Mouse (Mus musculus): Measurements from ENCODE around the gene Spag17.

DNA sequence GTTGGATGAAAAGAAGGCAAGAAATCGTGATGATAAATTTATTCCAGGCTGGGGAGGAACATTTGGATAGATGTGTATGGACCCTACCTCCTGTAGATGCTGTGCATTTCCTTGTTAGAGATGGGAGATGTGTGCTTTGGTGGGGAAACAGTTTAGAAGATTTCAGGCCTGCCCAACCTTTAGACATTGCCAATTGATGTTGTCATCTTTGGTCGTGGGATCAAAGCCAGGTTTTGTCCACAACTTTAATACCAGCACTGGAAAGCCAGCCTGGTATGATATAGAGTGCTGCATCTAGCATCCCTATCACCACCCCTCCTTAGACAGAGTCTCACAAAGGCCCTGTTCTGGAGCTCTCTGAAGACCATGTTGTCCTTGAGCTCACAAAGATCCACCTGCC is 278.4 kb downstream of the Spag17 start:
- TF ChIP-seq CTCF (IDR thresholded peaks at IDR 0.05; ENCODE audit: insufficient read depth, low read depth, low read length) (no peak), POLR2A (IDR thresholded peaks at IDR 0.05; ENCODE audit: insufficient read depth, low read depth, low read length) (no peak)

Measured in olfactory bulb, adult 2 months (tissue).